Mouse (Mus musculus) forebrain, embryonic 15.5 days (tissue): ENCODE results near the gene Aar2. TPM values are rescaled to one million over a fixed set of nuclear protein-coding genes. Genes with fewer than 3 reads are reported as not detected.
A peak's percentile ranks its signal among the peaks of the same experiment; 100 is the strongest.

Source experiments
- ATAC-seq: fragments of 200-750 bp; cut with Nextera tagmentation; replicated peaks from 2 replicates; pipeline ENCODE4 v1.8.0; 2017; ENCODE audit warnings: mild to moderate bottlenecking, moderate TSS enrichment, moderate library complexity
- H3K27ac ChIP-seq: fragments of 300-500 bp; sonication (generic); replicated peaks from 2 replicates; pipeline ENCODE4 v1.5.1; 2015; ENCODE audit warnings: mild to moderate bottlenecking, inconsistent platforms
- H3K27me3 ChIP-seq: fragments of 300-500 bp; sonication (generic); 2 replicates; pipeline ENCODE4 v1.6.1; 2015; ENCODE audit warnings: inconsistent platforms
- H3K36me3 ChIP-seq: fragments of 300-500 bp; sonication (generic); 2 replicates; pipeline ENCODE4 v1.6.1; 2015; ENCODE audit warnings: mild to moderate bottlenecking, inconsistent platforms
- H3K4me1 ChIP-seq: fragments of 300-500 bp; sonication (generic); 2 replicates; pipeline ENCODE4 v1.6.1; 2015; ENCODE audit warnings: inconsistent platforms
- H3K4me2 ChIP-seq: fragments of 300-500 bp; sonication (generic); replicated peaks from 2 replicates; pipeline ENCODE4 v1.6.1; 2015; ENCODE audit warnings: mild to moderate bottlenecking, inconsistent platforms
- H3K4me3 ChIP-seq: fragments of 300-500 bp; sonication (generic); 2 replicates; pipeline ENCODE4 v1.5.1; 2015; ENCODE audit warnings: mild to moderate bottlenecking, inconsistent platforms
- H3K9ac ChIP-seq: fragments of 300-500 bp; sonication (generic); replicated peaks from 2 replicates; pipeline ENCODE4 v1.6.1; 2015; ENCODE audit warnings: mild to moderate bottlenecking, inconsistent platforms
- H3K9me3 ChIP-seq: fragments of 300-500 bp; sonication (generic); 2 replicates; pipeline ENCODE4 v1.6.1; 2016; ENCODE audit warnings: inconsistent platforms
- WGBS: fragments of 180-500 bp; shearing (Covaris S2); methylation state at CpG from one replicate; pipeline ENCODE4 v1.1.7; 2015; ENCODE audit warnings: mixed read lengths; 5-methylcytosine and 5-hydroxymethylcytosine counted together
- polyA plus RNA-seq: library from polyadenylated mRNA; unstranded; fragments of >200 nt; fragmentation: Nextera tagmentation; extraction: Ambion mirVana; gene quantifications from 2 replicates; pipeline ENCODE4 v1.2.1, GENCODE M21; 2015

Aar2 gene
- polyA plus RNA-seq, 1 experiment from 2014 or later: 44.5 TPM

GRCm38 (mm10) chr2:156605971-156606370, 58.6 kb downstream of the Aar2 start:
- Histone ChIP-seq H3K4me2 (no peak overlapping the region), H3K9me3 (no peaks in the 10 kb centered on the region), H3K9ac (no peak overlapping the region), H3K4me3 (no peak overlapping the region), H3K4me1 (no peaks in the 10 kb centered on the region), H3K27me3 (0 out of 2 replicates have a peak, but pooled peaks cover 4% of the 10 kb centered on the region), H3K27ac (no peak overlapping the region), H3K36me3 (no peaks in the 10 kb centered on the region)
- WGBS: 76% methylated on average over 5 of the region's 5 CpGs
- ATAC-seq: no peak

GRCm38 (mm10) chr2:156613081-156613540, 65.7 kb downstream of the Aar2 start:
- peaks cover 34% of the 10 kb centered on the region for H3K4me1 ChIP-seq
- H3K27ac ChIP-seq: no peak overlapping the region
- H3K36me3 ChIP-seq: no peaks in the 10 kb centered on the region
- no peaks in the 10 kb centered on the region for H3K9me3 ChIP-seq
- peak overlapping the region; percentile 77 for H3K9ac ChIP-seq
- peak overlapping the region; percentile 79 for H3K4me3 ChIP-seq
- WGBS: under 1% methylated on average over 36 of the region's 41 CpGs
- ATAC-seq: peak; percentile 46
- H3K27me3 ChIP-seq: peaks cover 18% of the 10 kb centered on the region; the same call in 1 of the 2 replicates
- peak overlapping the region; percentile 86 for H3K4me2 ChIP-seq

- no peaks in the 10 kb centered on the region for H3K36me3 ChIP-seq
- peaks cover 18% of the 10 kb centered on the region; the same call in 1 of the 2 replicates for H3K27me3 ChIP-seq
- H3K27ac ChIP-seq: peak within 1 kb of the TSS; percentile 44
- H3K4me3 ChIP-seq: peak within 1 kb of the TSS; percentile 79
- H3K4me1 ChIP-seq: peaks cover 34% of the 10 kb centered on the region
- 1% methylated on average over 68 of the region's 103 CpGs for WGBS
- peak within 1 kb of the TSS; percentile 86 for H3K4me2 ChIP-seq
- H3K9me3 ChIP-seq: no peaks in the 10 kb centered on the region
- peak; percentile 77 for ATAC-seq
- peak within 1 kb of the TSS; percentile 77 for H3K9ac ChIP-seq
Measured at GRCm38 (mm10) chr2:156613541-156614257, 66.3 kb downstream of the Aar2 start, which contains the start of gene Dlgap4. TSS of gene Dlgap4 (plus strand) at chr2:156613705.

GRCm38 (mm10) chr2:156614258-156614556, 66.8 kb downstream of the Aar2 start:
- H3K4me2 ChIP-seq: peak overlapping the region; percentile 86
- H3K27ac ChIP-seq: no peak overlapping the region
- peak; percentile 29 for ATAC-seq
- H3K36me3 ChIP-seq: no peaks in the 10 kb centered on the region
- H3K4me1 ChIP-seq: peaks cover 34% of the 10 kb centered on the region
- H3K9ac ChIP-seq: peak overlapping the region; percentile 77
- H3K4me3 ChIP-seq: peak overlapping the region; percentile 79
- under 1% methylated on average over 18 of the region's 18 CpGs for WGBS
- H3K27me3 ChIP-seq: peaks cover 16% of the 10 kb centered on the region; the same call in 1 of the 2 replicates
- H3K9me3 ChIP-seq: no peaks in the 10 kb centered on the region

- ATAC-seq: peak; percentile 16
- H3K9ac ChIP-seq: peak overlapping the region; percentile 77
- H3K36me3 ChIP-seq: no peaks in the 10 kb centered on the region
- H3K9me3 ChIP-seq: no peaks in the 10 kb centered on the region
- peak overlapping the region; percentile 86 for H3K4me2 ChIP-seq
- H3K27ac ChIP-seq: no peak overlapping the region
- peaks cover 34% of the 10 kb centered on the region for H3K4me1 ChIP-seq
- H3K27me3 ChIP-seq: peaks cover 13% of the 10 kb centered on the region; the same call in 1 of the 2 replicates
- WGBS: 10% methylated on average over 31 of the region's 31 CpGs
- peak overlapping the region; percentile 79 for H3K4me3 ChIP-seq
Measured at GRCm38 (mm10) chr2:156614661-156615654, 67.6 kb downstream of the Aar2 start.

- H3K4me2 ChIP-seq: no peak overlapping the region
- H3K36me3 ChIP-seq: no peaks in the 10 kb centered on the region
- no peak overlapping the region for H3K4me3 ChIP-seq
- no peak overlapping the region for H3K9ac ChIP-seq
- H3K27me3 ChIP-seq: peaks cover 13% of the 10 kb centered on the region; the same call in 1 of the 2 replicates
- 78% methylated on average over 7 of the region's 7 CpGs for WGBS
- peaks cover 36% of the 10 kb centered on the region for H3K4me1 ChIP-seq
- H3K9me3 ChIP-seq: no peaks in the 10 kb centered on the region
- no peak overlapping the region for H3K27ac ChIP-seq
- no peak for ATAC-seq
Measured at GRCm38 (mm10) chr2:156616513-156616912, 69.1 kb downstream of the Aar2 start.

GRCm38 (mm10) chr2:156617536-156617935, 70.2 kb downstream of the Aar2 start:
- H3K27ac ChIP-seq: no peak overlapping the region
- no peak for ATAC-seq
- H3K27me3 ChIP-seq: peaks cover 13% of the 10 kb centered on the region; the same call in 1 of the 2 replicates
- H3K4me3 ChIP-seq: no peak overlapping the region
- H3K9ac ChIP-seq: no peak overlapping the region
- 21% methylated on average over 11 of the region's 11 CpGs for WGBS
- 0 out of 2 replicates have a peak overlapping the region, but pooled peaks have one; percentile 15 for H3K4me2 ChIP-seq
- H3K4me1 ChIP-seq: peaks cover 41% of the 10 kb centered on the region
- no peaks in the 10 kb centered on the region for H3K36me3 ChIP-seq
- H3K9me3 ChIP-seq: no peaks in the 10 kb centered on the region

Other genes with a start within 250 kb of the Aar2 start
- 6.6 and 6.8 TPM in 2 replicates for gene Cnbd2, start 235.3 kb upstream of the Aar2 start, polyA plus RNA-seq
- gene Scand1, start 234.9 kb upstream of the Aar2 start, polyA plus RNA-seq: 93.0 and 99.8 TPM in 2 replicates
- 11.2 and 11.4 TPM in 2 replicates for gene Epb41l1, start 126.7 kb upstream of the Aar2 start, polyA plus RNA-seq
- 317 and 333 TPM in 2 replicates for gene Dlgap4, start 66.1 kb downstream of the Aar2 start, polyA plus RNA-seq
- gene Myl9, start 227.8 kb downstream of the Aar2 start, polyA plus RNA-seq: 32.2 and 34.2 TPM in 2 replicates